Mouse (Mus musculus) MEL (cell line): ENCODE data around the gene AC170998.1.

Experiments used
- CHD2 ChIP-seq: IDR thresholded peaks from 2 replicates; pipeline ENCODE4 v1.6.1; 2011; ENCODE audit warnings: low read length, improper control_type of control experiment
- E2F4 ChIP-seq: IDR thresholded peaks from 2 replicates; pipeline ENCODE4 v1.6.1; 2011; ENCODE audit warnings: low read depth, low read length, improper control_type of control experiment, borderline replicate concordance
- GATA1 ChIP-seq: IDR thresholded peaks from 2 replicates; pipeline ENCODE4 v1.6.1; 2011; ENCODE audit warnings: low read depth, low read length, improper control_type of control experiment
- JUND ChIP-seq: IDR thresholded peaks from 2 replicates; pipeline ENCODE4 v1.6.1; 2011; ENCODE audit warnings: low read depth, mild to moderate bottlenecking, improper control_type of control experiment, low read length
- MAFK ChIP-seq: IDR thresholded peaks from 2 replicates; pipeline ENCODE4 v1.6.1; 2011; ENCODE audit warnings: low read depth, mild to moderate bottlenecking, low read length, improper control_type of control experiment, borderline replicate concordance
- TBP ChIP-seq: IDR thresholded peaks from 2 replicates; pipeline ENCODE4 v1.8.0; 2011; ENCODE audit warnings: low read depth, low read length, improper control_type of control experiment

- no peak for TF ChIP-seq CHD2
- TF ChIP-seq GATA1, result no peak
- TF ChIP-seq JUND, result no peak
- TF ChIP-seq TBP, result no peak
- no peak for TF ChIP-seq E2F4
- TF ChIP-seq MAFK, result no peak
Measured at GRCm38 (mm10) chr17:28739244-28739643, 13.4 kb downstream of the AC170998.1 start.
